Mouse (Mus musculus) urinary bladder, postnatal 4 days (tissue): ENCODE measurements around the gene Csrp1.
A peak's percentile ranks its signal among the peaks of the same experiment; 100 is the strongest.

Source experiments
- DNase-seq, 2 experiments: peaks; one replicate each; pipeline ENCODE4 v3.0.0; 2021 to 2022; ENCODE audit warnings: low spot score in 2 of 2

The Csrp1 gene

DNA sequence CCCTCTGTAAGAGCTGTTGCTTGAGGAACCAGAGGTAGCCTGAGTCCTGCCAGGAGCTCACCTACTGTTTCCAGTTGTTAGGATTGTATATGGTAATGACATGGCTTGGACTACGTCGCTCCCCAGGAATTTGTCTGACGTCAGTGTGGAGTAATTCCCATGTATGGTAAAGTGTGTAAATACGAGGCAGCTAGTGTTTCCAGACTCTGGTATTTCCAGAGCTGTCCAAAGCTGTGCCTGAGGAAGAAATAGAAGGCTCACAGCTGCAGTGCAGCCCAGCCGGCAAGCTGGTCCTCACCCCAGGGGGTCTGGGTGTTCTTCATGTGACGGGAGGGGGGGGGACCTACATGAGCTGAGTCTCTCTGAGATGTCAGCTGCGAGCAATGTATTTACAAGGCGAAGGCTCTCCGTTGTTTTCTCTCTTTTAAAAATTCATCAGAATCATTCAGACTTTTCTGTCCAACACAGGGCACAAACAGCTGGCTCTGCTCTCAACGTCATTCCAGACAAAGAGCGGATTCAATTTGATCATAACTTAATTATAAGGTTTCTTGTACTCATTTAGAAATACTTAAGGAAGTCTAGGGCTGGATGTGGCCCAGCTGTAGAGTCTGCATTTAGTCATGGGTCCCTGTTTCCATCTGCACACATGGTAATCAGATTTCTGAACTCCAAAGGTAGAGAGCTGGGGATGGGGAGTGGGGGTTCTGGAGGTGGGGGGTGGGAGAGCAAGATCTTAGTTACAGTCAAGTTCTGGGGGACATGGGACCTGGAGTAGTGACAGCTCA, 12.2 kb downstream of the Csrp1 start:
- no peak for DNase-seq

DNA sequence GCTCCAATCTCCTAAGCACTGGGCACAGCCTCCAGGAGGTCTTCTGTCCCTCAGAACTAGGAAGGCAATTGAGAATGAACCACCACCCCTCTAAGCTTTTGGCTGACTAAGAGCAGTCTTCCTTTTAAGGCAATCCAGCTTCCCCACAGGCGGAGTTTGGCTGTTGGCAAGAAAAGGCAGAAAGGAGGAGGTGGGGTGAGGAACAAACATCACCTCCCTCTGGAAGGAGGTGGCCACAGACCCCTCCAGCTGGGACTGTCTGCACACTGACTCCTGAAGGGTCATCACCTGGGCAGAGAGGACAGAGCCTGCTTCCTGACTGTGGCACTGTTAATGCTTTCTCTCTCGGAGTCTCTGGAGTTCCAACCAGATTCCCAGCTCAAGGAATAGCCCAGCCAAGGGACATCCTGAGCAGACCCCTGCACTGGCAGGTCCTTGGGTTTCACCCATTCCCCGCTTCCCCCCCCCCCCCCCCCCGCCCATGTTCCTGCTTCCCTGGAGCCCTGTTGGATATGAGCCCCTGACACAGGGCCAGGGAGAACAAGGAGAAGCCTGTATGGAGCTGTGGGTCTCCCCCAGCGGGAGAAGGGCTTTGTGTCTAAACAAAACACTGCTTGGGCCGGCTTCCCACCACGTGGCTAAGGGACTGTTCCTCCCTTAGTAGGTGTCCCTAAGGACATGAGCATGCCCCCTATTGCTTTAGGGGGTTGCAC, 14.5 kb downstream of the Csrp1 start:
- DNase-seq = peak in 1 of 2 experiments; percentile 65

DNA sequence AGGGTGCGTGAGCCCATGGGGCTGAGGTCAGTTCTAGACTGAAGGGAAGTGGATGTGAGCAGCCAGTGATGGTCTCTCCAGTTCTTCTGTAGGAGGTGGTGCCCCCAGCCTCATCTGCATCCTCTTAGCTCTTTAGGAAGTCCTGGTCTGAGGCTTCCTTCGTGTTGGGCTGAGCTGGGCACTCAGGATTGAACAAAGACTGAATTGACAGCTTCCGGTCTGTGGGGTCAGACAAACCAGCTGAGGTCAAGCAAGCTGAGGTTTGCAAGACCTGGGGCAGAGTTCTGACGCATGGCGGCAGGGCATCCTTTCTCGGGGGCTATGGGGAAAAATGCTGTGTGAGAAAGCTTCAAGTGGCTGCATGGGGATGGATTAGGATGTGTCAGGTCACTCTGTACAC, 15.6 kb downstream of the Csrp1 start:
- no peak for DNase-seq

DNA sequence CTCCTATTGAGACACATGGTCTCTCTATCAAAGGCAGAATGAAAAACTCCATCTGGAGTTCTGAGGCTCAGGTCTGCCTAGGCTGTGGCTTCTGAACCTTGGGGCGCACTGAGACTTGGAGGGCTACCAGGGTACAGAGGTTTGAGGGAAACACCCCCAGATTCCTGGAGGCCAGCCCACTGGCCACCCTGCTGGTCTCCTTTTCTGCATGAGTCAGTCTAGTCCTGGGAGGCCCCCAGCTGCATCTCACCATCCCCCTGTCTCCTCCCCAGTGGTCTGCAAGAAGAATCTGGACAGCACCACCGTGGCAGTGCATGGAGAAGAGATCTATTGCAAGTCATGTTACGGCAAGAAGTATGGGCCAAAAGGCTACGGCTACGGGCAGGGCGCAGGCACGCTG, 25.1 kb downstream of the Csrp1 start:
- DNase-seq = no peak

DNA sequence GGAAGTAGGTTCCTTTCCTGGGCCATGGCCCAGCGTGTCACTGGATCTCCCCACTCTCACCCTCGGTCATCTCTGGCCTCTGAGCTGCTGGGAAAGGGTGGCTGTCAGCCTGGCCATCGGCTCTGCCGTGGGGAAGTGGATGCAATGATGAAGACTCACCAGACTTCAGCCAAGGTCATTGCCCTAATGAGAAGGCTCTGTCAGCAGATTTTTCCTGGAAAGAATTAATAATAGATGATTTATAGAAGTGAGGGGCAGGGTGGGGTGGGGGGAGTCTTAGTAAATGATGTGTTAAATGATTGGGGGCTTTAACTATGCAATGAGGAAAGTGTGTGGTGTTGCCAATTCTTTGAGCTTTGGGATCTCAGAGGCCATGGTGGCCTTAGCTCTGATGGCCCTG, 26.4 kb downstream of the Csrp1 start:
- no peak for DNase-seq

DNA sequence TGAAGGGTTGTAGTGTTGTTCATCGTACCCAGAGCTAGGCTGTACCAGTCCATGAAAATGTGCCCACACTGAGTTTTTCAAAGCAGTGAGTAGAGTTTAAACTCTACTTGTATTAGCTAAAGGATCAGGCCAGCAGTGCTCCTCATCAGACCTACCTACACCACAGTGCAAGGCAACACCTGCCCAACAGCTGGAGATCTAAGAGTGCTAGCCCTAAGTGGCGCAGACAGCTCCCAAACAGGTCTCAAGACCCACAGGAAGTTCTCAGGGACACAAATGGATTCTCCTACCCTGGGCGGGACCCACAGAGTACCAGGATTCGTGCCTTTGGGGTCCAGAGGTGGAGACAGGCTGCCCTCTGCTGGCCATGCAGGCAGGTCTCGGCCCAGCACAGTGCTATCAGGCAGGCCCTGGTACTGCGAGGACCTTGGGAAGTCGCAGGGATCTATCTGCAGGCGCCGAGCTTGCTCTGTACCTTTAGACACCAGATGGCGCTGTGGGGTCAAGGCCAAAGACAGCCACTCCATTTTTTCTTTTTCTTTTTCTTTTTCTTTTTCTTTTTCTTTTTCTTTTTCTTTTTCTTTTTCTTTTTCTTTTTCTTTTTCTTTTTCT, 33.0 kb downstream of the Csrp1 start:
- DNase-seq = peak; percentile 89 to 94

DNA sequence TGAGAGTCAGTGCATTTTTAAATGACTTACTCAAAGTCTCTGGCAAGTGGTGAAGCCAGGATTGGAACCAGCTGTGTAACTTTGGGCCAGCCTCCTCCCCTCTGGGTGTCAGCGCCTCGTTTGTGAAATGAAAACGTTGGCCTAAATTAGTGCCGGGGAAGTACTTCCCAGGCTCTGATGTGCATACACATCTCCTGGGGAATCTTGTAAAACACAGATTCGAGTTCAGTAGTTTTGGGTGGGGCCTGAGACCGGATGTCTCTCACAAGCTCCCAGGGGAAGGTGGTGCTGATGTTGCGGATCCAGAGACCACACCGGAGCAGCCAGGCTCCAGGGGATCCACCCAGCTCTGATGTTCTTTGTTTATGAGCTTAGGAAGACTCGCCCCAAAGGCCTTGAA, 35.4 kb downstream of the Csrp1 start:
- DNase-seq = peak in 1 of 2 experiments; percentile 61

DNA sequence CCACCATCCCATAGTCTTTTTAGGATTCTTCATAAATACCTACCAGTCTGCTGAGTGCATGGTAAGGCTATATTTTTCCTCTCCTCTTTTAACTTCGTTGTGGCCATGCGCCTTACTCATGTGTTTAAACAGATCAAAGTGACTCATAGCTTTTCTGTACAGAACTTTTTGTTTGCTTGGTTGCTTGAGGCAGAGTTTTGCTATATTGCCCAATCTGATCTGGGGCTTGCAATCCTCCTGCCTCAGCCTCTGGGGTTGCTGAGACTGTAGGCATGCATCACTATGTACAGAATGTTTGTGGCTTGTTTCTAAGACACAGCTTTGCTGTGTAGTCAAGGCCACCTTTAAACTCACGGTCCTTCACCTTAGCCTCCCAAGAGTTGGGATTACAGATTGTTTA, 36.1 kb downstream of the Csrp1 start:
- DNase-seq = no peak

DNA sequence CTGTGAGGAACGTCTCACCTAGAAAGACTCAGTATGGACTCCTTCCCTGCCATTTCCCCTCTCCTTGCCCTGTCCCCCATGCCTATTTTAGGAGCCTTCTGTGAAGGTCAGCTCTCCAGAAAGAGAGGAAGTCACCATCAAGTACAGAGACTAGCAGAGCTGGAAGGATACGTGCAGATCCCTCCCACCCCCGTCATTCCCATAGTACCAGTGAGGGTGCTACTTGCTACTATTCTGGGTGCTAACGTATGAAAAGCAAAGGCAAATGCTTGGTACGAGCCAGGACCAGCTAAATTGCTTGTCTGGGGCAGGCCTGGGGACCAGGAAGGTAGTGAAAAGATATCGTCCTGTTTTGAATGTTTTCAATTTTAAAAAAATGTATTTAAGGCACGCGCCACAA, 37.4 kb downstream of the Csrp1 start:
- no peak for DNase-seq

DNA sequence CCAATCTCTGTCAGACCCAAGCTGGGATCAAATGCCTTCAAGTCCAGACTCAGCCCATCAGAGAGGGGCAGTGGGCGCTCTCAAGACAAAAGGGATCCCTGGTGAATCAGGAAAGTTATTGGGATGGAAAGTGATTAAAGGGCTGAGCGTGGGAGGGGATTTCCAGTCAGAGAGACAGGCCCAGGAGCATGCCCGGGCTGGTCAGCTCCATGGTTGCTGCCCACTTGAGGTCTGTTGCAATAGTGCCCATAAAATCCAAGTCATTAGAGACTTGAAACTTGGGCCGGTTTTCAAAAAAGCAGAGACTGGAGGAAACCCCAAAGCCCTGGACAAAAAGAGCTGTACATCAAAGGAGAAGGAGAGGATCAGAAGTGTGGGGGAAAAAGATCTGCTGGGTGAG, 39.8 kb downstream of the Csrp1 start:
- DNase-seq = no peak

DNA sequence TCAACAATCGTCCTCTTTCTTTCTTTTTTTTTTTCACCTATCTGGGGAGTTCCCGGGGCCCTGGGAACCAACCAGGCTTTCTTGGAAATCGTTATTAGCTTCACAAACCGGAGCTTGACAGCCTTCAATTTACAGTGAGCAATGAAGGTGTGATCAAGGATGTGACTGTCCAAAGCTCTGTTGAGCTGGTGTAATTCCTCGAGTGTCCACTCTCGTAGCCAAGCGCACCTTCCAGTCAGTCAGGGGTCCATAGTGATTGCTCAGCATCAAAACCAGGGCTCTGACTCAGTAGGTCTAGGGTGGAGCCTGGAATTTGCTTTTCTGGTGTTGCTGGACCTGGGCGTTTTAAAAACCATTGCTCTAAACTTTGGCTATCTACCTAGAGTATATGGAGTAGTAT, 40.4 kb downstream of the Csrp1 start:
- DNase-seq = no peak

DNA sequence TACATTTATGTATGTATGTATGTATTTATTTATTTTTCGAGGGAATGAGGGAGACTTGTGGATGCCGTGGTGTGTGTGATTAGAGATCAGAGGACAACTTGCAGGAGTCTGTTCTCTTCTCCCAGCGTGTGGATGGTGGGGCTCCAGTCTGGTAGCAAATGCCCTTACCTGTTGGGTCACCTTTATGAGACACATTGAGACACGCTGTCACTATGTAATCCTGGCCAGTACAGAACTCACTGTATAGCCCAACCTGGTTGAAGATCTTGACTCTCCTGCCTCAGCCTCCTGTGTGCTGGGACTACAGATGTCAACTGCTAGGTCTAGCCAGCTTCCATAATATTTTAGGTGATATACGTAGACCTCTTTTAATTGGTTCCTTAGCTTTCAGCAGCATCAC, 41.9 kb downstream of the Csrp1 start:
- DNase-seq = no peak

DNA sequence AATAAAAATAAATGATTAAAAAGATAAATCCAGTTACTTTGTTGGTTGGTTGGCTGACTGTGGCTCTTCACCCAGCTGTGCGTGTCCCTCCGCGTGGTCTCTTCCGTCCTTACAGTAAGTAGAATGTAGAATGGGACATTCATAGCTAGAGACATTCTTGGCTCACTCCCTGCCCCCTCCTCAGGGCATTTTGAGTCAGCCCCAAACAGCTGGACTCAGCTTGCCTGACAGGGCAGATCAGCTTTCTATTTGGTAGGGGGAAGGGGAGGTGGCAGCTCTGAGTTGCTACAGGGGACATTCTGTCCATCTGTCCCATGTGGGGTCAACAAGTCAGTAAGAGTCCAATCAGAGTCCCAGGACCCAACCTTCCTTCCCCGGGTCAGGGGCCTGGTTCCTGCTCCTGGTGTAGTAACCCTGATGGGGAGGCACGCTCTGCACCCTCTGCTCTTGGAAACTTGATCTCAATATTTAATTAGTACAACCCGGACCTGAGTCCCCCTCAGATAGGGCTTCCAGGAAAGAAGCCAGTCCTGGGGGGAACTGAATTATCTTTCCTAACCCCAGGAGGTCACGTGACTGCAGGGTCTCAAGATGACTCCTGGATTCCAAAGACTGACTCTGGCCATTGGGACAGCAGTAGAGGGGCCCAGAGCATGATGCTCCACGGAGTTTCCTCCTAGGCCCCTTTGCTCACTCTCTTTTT, 43.8 kb downstream of the Csrp1 start:
- no peak for DNase-seq

DNA sequence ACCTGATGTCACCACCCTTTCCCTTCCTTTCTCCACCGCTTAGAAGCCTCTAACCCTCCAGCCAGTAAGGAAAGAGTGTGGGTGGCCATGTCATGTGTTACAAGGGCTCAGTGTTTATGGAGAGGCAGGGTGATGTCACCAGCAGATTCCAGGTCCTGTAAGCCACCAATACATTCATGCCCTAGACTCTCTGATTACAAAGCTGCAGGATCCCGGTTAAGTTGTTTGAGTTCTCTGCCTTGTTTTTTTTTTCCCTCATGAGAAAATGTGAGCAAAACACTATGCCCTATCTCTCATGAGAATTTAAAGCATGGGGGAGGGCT, 44.3 kb downstream of the Csrp1 start:
- DNase-seq = no peak

DNA sequence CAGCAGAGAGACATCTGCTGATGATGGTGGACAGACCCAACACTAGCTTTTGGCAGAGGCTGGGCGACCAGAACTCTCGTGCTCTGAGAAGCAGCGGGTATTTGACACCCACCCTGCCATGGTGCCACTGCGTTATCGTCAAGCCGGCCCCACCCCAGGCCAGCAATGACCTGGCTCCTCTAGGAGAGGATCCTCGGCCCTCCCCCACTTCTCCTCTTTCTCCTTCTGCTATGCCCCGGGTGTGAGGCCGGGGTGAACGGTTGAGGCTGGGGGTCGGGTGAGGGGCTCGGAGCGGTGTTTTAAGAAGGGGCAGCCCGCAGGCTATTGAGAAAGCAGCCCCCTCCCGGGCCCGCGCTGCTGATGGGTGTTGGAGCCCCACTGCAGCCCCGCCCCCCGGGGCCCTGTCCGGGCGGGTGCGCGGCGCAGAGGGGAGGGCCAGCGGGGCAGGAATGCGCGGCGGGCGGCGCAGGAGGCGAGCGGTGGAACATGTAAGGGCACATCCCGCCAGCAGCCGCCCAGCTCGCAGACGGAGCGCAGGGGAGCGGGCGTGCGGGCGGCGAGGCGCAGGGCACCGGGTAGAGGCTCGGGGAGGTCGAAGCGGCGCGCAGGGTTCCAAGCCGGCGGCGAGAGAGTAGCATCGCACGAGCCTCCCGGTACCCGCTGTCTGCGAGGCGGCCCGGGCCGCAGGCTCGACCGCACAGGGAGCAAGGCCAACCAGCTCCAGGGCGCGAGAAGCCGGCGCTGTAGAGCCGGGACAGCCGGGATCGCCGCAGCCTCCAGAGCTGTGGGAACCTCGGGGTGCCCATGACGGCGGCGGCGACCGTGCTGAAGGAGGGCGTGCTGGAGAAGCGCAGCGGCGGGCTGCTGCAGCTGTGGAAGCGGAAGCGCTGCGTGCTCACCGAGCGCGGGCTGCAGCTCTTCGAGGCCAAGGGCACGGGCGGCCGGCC, 46.1 kb downstream of the Csrp1 start, which contains the start of gene Phlda3:
Gene Phlda3, plus strand, starts transcription at position 475 of the 947 bp plus-strand sequence.
- peak; percentile 86 to 89 for DNase-seq

DNA sequence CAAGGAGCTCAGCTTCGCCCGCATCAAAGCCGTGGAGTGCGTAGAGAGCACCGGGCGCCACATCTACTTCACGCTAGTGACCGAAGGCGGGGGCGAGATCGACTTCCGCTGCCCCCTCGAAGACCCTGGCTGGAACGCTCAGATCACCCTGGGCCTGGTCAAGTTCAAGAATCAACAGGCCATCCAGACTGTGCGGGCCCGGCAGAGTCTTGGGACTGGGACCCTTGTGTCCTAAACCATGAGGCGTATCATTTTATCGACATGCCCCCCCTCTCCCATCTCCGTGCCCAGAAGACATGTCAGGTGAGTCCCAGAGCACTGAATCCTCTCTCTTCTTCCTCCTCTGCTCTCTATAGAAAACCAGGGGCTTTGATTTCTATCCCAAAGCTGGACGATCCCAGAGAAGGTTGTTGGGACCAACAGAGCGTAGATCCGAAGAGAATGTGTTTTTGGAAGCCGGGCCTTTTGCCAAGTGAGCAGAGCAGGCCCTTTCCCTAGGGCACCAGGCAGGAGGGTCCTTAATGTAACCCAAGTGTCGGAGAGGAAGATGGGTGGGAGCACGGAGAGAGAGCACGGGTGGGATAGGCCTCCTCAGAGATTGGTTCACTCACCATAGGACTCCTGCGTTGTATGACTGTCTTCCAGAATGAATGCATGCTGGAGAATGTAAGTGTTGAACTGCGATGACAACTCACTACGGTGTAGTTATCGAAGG, 46.9 kb downstream of the Csrp1 start:
- DNase-seq = no peak

DNA sequence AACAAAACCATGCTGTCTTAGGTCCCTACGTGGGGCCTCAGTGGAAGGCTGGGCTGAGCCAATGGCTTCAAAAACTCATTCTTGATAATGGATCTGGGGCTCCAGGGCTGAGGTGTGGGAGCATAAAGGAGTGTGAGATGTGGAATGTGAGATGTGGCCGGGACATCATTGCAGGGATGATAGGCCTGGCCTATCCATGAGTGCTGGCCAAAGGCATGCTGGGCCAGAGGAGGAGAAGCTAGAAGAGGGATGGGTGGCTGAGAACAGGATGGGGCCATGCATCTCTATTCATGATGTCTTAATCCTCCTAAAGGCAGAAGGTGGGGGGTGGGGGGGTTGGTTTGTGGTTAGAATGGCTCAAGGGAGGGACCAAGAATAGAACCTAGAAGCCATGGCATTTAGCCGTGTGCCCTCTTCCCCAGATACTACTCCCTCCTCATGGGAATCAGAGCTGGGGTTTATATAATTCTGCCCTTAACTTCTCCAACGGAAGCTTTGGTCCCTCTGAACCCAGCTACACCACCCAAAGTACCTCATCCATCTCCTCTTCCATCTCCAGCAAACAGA, 47.5 kb downstream of the Csrp1 start:
- no peak for DNase-seq

DNA sequence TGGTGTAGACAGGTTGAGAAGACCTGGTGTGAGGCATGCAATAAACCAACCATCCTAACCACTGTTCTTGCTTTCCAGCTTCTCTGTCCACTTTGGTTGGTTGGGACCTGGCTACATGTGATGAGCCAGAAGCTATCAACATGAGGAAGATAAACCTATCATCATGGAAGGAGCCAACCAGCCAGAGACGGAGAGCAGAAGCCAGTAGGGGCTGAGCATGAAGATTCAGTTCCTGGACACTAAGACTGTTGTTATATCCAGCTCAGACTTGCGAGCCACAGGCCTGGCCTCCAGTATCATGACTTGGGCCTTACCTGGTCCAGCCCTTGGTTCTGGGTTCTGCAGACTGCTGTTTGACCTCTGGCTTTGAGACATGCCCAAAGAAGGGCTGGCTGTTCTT, 48.5 kb downstream of the Csrp1 start:
- DNase-seq = no peak

DNA sequence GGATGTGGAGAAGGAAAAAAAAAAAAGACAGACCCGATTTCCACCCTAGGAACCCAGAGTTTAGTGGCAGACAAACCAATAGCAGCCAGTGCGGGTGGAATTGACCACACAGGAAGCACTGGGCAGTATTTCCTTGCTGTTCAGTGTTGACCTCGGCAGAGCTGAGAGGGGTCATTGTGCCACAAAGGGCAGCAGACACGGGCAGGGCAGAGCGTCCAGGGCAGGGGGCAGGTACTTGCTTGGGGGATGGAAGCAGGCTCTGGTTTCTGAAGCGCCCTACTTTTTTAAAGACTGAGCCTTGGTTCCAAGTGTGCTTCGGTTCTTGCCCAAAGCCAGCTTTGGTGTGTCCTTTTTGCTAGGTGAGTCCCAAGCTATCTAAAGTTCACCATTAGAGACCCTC, 50.4 kb downstream of the Csrp1 start:
- DNase-seq = no peak

DNA sequence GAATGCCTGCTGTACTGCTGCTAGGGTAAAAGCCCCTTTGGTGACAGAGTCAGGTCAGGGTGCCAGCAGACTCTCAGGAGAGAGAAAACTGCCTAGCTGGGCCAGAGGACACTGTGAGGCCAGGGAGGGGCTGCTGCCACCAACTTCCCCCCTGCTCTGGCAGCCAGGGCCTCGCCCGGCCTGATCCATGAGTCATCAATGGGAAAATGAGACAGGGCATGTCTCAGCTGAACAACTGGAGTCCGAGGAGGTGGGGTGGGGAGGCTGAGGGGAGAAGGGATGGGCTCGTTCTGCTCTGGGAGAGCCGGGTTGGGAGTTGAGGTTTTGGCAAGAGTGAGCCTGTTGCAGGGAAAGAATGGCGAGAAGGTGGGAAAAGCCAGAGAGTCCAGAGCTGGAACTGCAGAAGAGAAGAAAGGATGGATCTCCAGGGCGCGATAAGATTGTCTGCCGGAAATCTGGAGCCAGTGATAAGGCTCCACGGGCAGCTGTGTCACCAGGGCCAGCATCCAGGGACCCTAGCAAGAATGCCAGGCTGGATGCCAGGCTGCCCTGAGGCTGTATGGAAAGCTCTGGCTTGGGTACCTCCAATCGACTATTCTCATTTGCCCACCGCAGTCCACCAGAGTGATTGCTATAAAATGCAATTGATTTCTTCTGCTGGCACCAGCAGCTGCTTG, 51.2 kb downstream of the Csrp1 start:
- DNase-seq = peak; percentile 68 to 72
